Mouse (Mus musculus): ENCODE results near the gene Cd68. TPM values are rescaled to one million over a fixed set of nuclear protein-coding genes. Genes with fewer than 3 reads are reported as not detected.

The Cd68 gene
- polyA plus RNA-seq (2012) = 0.60 and 0.78 TPM in 2 replicates

GRCm38 (mm10) chr11:69665961-69666664, at the start of gene Cd68:
Cd68 (minus strand) TSS chr11:69666153.
- Histone ChIP-seq H3K9me3 (ENCODE audit: control insufficient read depth, low read length) (no peaks in the 10 kb centered on the region), H3K4me1 (ENCODE audit: control insufficient read depth) (peaks cover 76% of the 10 kb centered on the region), H3K36me3 (ENCODE audit: control insufficient read depth) (peaks cover 81% of the 10 kb centered on the region), H3K4me3 (replicated peaks) (no peak within 1 kb of the TSS), H3K27me3 (ENCODE audit: control insufficient read depth) (no peaks in the 10 kb centered on the region)
- TF ChIP-seq TAL1 (IDR thresholded peaks at IDR 0.05; ENCODE audit: low read length) (no peak), GATA1 (IDR thresholded peaks at IDR 0.05; ENCODE audit: low read length) (no peak)

GRCm38 (mm10) chr11:69715482-69715881, 49.5 kb upstream of the Cd68 start:
- peaks cover 3% of the 10 kb centered on the region for H3K9me3 ChIP-seq (ENCODE audit: control insufficient read depth, low read length)
- no peaks in the 10 kb centered on the region for H3K36me3 ChIP-seq (ENCODE audit: control insufficient read depth)
- H3K4me3 ChIP-seq (replicated peaks) = no peak overlapping the region
- H3K27me3 ChIP-seq (ENCODE audit: control insufficient read depth) = no peaks in the 10 kb centered on the region
- no peak for TF ChIP-seq GATA1 (IDR thresholded peaks at IDR 0.05; ENCODE audit: low read length)
- no peak for TF ChIP-seq TAL1 (IDR thresholded peaks at IDR 0.05; ENCODE audit: low read length)
- H3K4me1 ChIP-seq (ENCODE audit: control insufficient read depth) = peaks cover 55% of the 10 kb centered on the region

DNA sequence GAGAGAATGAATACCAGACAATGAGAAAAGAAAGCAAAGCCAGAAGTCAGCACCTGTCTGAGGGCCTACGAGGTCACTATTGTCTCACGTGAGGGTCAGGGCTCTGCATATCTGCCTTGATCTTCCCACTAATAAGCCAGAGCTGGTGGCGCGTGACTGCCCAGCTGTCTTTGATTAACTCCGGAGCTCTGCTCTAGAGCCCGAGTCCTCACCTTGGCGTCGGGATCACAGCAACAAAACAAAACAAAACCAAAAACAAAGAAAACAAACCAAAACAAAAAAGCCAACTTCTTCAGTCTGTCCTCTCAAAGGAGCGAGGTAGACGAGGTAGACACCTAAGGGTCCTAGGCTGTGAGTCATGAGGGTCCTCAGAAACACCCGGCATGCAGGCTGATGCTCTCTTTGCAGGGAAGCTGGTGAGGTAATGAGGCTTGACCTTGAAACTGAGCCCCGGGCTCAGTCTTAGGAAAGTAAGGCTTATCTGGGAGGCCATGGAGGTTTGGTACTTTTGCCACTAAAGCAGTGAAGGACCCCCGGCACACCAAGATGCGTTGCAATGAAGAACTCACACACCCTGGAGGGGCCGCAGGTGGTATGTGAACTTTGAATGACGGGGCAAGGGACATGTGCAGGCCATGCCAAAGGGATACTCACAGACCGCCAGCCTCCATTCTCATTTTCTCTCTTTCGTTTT, 48.8 kb upstream of the Cd68 start:
- TF ChIP-seq TAL1 (IDR thresholded peaks at IDR 0.05; ENCODE audit: low read length) = no peak
- TF ChIP-seq GATA1 (IDR thresholded peaks at IDR 0.05; ENCODE audit: low read length) = no peak
- peaks cover 58% of the 10 kb centered on the region for H3K4me1 ChIP-seq (ENCODE audit: control insufficient read depth)
- H3K9me3 ChIP-seq (ENCODE audit: control insufficient read depth, low read length) = peaks cover 3% of the 10 kb centered on the region
- H3K4me3 ChIP-seq (replicated peaks) = no peak overlapping the region
- no peaks in the 10 kb centered on the region for H3K27me3 ChIP-seq (ENCODE audit: control insufficient read depth)
- no peaks in the 10 kb centered on the region for H3K36me3 ChIP-seq (ENCODE audit: control insufficient read depth)

GRCm38 (mm10) chr11:69712954-69713672, 47.2 kb upstream of the Cd68 start:
- TF ChIP-seq TAL1 (IDR thresholded peaks at IDR 0.05; ENCODE audit: low read length) = no peak
- no peak for TF ChIP-seq GATA1 (IDR thresholded peaks at IDR 0.05; ENCODE audit: low read length)
- Histone ChIP-seq H3K4me3 (replicated peaks) (no peak overlapping the region), H3K36me3 (ENCODE audit: control insufficient read depth) (no peaks in the 10 kb centered on the region), H3K4me1 (ENCODE audit: control insufficient read depth) (peaks cover 54% of the 10 kb centered on the region), H3K27me3 (ENCODE audit: control insufficient read depth) (no peaks in the 10 kb centered on the region), H3K9me3 (ENCODE audit: control insufficient read depth, low read length) (peaks cover 3% of the 10 kb centered on the region)

- Histone ChIP-seq H3K36me3 (ENCODE audit: control insufficient read depth) (no peaks in the 10 kb centered on the region), H3K4me3 (replicated peaks) (no peak overlapping the region), H3K4me1 (ENCODE audit: control insufficient read depth) (peaks cover 45% of the 10 kb centered on the region), H3K9me3 (ENCODE audit: control insufficient read depth, low read length) (peaks cover 3% of the 10 kb centered on the region), H3K27me3 (ENCODE audit: control insufficient read depth) (no peaks in the 10 kb centered on the region)
- no peak for TF ChIP-seq TAL1 (IDR thresholded peaks at IDR 0.05; ENCODE audit: low read length)
- no peak for TF ChIP-seq GATA1 (IDR thresholded peaks at IDR 0.05; ENCODE audit: low read length)
These were observed 45.1 kb upstream of the Cd68 start for GRCm38 (mm10) chr11:69711082-69711481.

DNA sequence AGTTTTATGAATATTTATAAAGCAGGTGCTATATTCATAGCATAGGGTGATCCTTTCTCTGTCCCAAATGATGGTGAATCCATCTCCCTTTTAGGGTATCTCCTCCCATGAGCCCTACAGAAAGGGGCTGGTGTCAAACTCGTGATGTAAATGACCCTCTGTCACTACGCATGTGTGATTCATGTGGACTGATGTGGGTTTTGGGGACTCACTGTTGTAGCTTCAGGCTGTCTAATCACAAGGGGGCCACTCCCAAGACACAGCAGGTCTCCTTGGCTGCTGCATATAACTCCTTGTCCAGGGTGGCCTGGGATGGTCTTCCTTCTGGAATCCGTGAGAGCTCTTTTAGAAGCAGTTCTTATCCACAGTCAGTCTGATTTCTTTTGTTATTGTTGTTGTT, 44.5 kb upstream of the Cd68 start:
- H3K9me3 ChIP-seq (ENCODE audit: control insufficient read depth, low read length) = peaks cover 2% of the 10 kb centered on the region
- peaks cover 40% of the 10 kb centered on the region for H3K4me1 ChIP-seq (ENCODE audit: control insufficient read depth)
- no peaks in the 10 kb centered on the region for H3K27me3 ChIP-seq (ENCODE audit: control insufficient read depth)
- no peak for TF ChIP-seq TAL1 (IDR thresholded peaks at IDR 0.05; ENCODE audit: low read length)
- no peak for TF ChIP-seq GATA1 (IDR thresholded peaks at IDR 0.05; ENCODE audit: low read length)
- H3K4me3 ChIP-seq (replicated peaks) = no peak overlapping the region
- no peaks in the 10 kb centered on the region for H3K36me3 ChIP-seq (ENCODE audit: control insufficient read depth)

GRCm38 (mm10) chr11:69709554-69710446, 43.8 kb upstream of the Cd68 start:
- no peak overlapping the region for H3K4me3 ChIP-seq (replicated peaks)
- H3K9me3 ChIP-seq (ENCODE audit: control insufficient read depth, low read length) = no peaks in the 10 kb centered on the region
- TF ChIP-seq TAL1 (IDR thresholded peaks at IDR 0.05; ENCODE audit: low read length) = no peak
- TF ChIP-seq GATA1 (IDR thresholded peaks at IDR 0.05; ENCODE audit: low read length) = no peak; the same call in 1 of the 2 replicates
- peaks cover 37% of the 10 kb centered on the region for H3K4me1 ChIP-seq (ENCODE audit: control insufficient read depth)
- H3K27me3 ChIP-seq (ENCODE audit: control insufficient read depth) = no peaks in the 10 kb centered on the region
- H3K36me3 ChIP-seq (ENCODE audit: control insufficient read depth) = no peaks in the 10 kb centered on the region

GRCm38 (mm10) chr11:69708614-69709265, 42.8 kb upstream of the Cd68 start:
- H3K27me3 ChIP-seq (ENCODE audit: control insufficient read depth) = no peaks in the 10 kb centered on the region
- no peaks in the 10 kb centered on the region for H3K9me3 ChIP-seq (ENCODE audit: control insufficient read depth, low read length)
- H3K4me1 ChIP-seq (ENCODE audit: control insufficient read depth) = peaks cover 37% of the 10 kb centered on the region
- H3K4me3 ChIP-seq (replicated peaks) = no peak overlapping the region
- TF ChIP-seq TAL1 (IDR thresholded peaks at IDR 0.05; ENCODE audit: low read length) = no peak
- no peaks in the 10 kb centered on the region for H3K36me3 ChIP-seq (ENCODE audit: control insufficient read depth)
